Mouse (Mus musculus): ENCODE measurements around the gene Rspry1. TPM values are rescaled to one million over a fixed set of nuclear protein-coding genes. Genes with fewer than 3 reads are reported as not detected.

The Rspry1 gene
- polyA plus RNA-seq, 2 experiments, result 6.2 to 15.8 TPM

DNA sequence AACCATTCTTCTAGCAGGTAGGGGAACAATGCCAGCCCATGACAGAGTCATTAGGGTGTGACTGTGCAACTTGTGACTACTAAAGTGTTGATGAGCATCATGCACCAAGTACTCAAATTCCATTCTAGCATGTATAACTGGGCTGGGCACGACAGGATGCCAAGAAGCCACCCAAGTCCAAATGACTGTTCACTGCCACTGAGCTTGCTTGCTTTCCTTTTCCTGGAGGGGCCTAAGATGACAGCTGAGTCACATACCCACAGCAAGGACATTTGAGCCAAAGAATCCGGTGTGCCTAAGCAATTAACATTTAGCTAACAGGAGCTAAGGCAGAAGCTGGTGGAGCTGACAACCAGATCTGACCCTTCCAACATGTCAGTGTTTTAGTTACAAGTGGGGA, 29.8 kb upstream of the Rspry1 start:
- H3K9ac ChIP-seq (replicated peaks), result no peak overlapping the region
- ATAC-seq (ENCODE audit: insufficient read depth) (no peak), DNase-seq (ENCODE audit: low read depth in 3 of 3, low spot score in 3 of 3) (no peak)
- H3K27ac ChIP-seq, result no peak overlapping the region
- no peak overlapping the region for H3K4me2 ChIP-seq (ENCODE audit: low read depth)
- WGBS (ENCODE audit: insufficient replicate concordance), result 60% methylated on average over 2 of the region's 2 CpGs
- no peaks in the 10 kb centered on the region for H3K27me3 ChIP-seq (ENCODE audit: control insufficient read depth, insufficient read depth, low read length)
- H3K4me1 ChIP-seq (replicated peaks; ENCODE audit: control insufficient read depth in 2 of 2, insufficient read depth in 2 of 2, low read length in 1 of 2), result 0 out of 4 replicates have a peak, but pooled peaks cover 0 to 1% of the 10 kb centered on the region in 2 experiments
- TF ChIP-seq CTCF (IDR thresholded peaks at IDR 0.05; ENCODE audit: low read depth) (no peak), EP300 (IDR thresholded peaks at IDR 0.05; ENCODE audit: low read depth) (no peak)
- no peaks in the 10 kb centered on the region for H3K9me3 ChIP-seq (ENCODE audit: control insufficient read depth, low read length)
- no peak overlapping the region for H3K4me3 ChIP-seq (ENCODE audit: insufficient read depth in 1 of 2, low read depth in 2 of 2, low read length in 2 of 2)
- H3K36me3 ChIP-seq (replicated peaks; ENCODE audit: control insufficient read depth, insufficient read depth, low read depth), result peaks cover 13% of the 10 kb centered on the region

DNA sequence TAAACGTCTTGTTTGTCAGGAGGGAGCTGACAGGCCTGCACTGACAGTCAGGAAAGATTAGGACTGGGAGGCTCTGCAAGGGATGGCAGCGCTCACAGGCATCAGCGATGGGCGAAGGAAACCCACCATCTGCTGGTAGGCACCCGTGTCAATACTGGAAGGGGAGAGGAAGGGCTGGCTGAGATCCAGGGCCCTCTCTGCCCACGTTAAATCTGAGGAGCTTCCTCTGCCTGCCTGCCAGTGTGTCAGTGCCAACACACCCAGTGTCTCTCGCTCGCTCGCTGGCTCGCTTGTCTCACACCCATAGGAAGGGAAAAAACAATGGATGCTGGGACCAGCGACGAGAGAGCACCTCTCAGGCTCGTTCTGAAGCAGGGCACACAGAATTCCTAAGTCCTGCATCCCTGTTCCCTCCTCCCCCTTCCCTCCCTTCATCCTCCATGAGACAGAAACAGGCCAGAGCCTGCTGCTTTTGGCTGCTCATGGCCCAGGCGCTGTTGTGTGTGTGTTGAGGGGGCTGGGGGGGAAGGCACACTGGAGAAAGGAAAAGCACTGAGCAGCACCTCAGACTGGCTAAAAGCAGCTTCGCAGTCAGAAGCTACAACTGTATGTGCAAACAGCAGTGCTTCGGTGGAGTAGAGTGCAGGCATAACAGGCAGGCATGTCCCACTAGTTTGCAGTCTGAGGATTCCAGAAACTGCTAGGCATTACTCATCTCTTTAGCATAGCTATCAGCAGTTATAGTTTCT, 27.4 kb upstream of the Rspry1 start:
- Histone ChIP-seq H3K9ac (replicated peaks) (no peak overlapping the region), H3K4me1 (replicated peaks; ENCODE audit: control insufficient read depth in 2 of 2, insufficient read depth in 2 of 2, low read length in 1 of 2) (no peaks in the 10 kb centered on the region), H3K36me3 (replicated peaks; ENCODE audit: control insufficient read depth, insufficient read depth, low read depth) (peaks cover 21% of the 10 kb centered on the region), H3K9me3 (ENCODE audit: control insufficient read depth, low read length) (no peaks in the 10 kb centered on the region), H3K4me3 (ENCODE audit: insufficient read depth in 1 of 2, low read depth in 2 of 2, low read length in 2 of 2) (no peak overlapping the region), H3K27me3 (ENCODE audit: control insufficient read depth, insufficient read depth, low read length) (no peaks in the 10 kb centered on the region), H3K4me2 (ENCODE audit: low read depth) (no peak overlapping the region), H3K27ac (no peak overlapping the region)
- WGBS (ENCODE audit: insufficient replicate concordance), result 82% methylated on average over 16 of the region's 16 CpGs
- TF ChIP-seq CTCF (IDR thresholded peaks at IDR 0.05; ENCODE audit: low read depth) (no peak), EP300 (IDR thresholded peaks at IDR 0.05; ENCODE audit: low read depth) (no peak)
- DNase-seq (ENCODE audit: low read depth in 3 of 3, low spot score in 3 of 3), result no peak
- ATAC-seq (ENCODE audit: insufficient read depth), result no peak

DNA sequence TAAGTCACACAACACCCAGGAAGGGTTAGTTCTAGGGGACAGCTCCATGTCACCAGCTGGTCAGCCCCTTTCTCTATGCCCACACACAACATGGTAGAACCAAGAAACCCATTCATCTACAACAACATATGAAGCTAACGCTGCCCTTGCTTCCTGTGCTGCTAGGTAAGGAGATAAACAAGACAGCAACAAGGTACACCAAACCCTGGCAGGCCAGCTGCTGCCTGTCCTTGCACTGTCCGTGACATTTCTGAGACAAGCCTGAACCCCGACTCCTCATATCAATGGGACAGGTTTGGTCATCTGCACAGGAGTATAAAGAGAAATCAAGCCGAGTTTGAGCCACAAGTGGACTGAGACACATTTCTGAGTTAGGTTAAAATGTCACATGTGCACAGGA, 26.6 kb upstream of the Rspry1 start:
- ATAC-seq (ENCODE audit: insufficient read depth) (no peak), DNase-seq (ENCODE audit: low read depth in 3 of 3, low spot score in 3 of 3) (no peak)
- Histone ChIP-seq H3K9ac (replicated peaks) (no peak overlapping the region), H3K9me3 (ENCODE audit: control insufficient read depth, low read length) (no peaks in the 10 kb centered on the region), H3K4me3 (ENCODE audit: insufficient read depth in 1 of 2, low read depth in 2 of 2, low read length in 2 of 2) (no peak overlapping the region), H3K36me3 (replicated peaks; ENCODE audit: control insufficient read depth, insufficient read depth, low read depth) (peaks cover 21% of the 10 kb centered on the region), H3K4me2 (ENCODE audit: low read depth) (no peak overlapping the region), H3K27me3 (ENCODE audit: control insufficient read depth, insufficient read depth, low read length) (no peaks in the 10 kb centered on the region), H3K4me1 (replicated peaks; ENCODE audit: control insufficient read depth in 2 of 2, insufficient read depth in 2 of 2, low read length in 1 of 2) (no peaks in the 10 kb centered on the region), H3K27ac (no peak overlapping the region)
- 76% methylated on average over 4 of the region's 4 CpGs for WGBS (ENCODE audit: insufficient replicate concordance)
- TF ChIP-seq CTCF (IDR thresholded peaks at IDR 0.05; ENCODE audit: low read depth) (no peak), EP300 (IDR thresholded peaks at IDR 0.05; ENCODE audit: low read depth) (no peak)

DNA sequence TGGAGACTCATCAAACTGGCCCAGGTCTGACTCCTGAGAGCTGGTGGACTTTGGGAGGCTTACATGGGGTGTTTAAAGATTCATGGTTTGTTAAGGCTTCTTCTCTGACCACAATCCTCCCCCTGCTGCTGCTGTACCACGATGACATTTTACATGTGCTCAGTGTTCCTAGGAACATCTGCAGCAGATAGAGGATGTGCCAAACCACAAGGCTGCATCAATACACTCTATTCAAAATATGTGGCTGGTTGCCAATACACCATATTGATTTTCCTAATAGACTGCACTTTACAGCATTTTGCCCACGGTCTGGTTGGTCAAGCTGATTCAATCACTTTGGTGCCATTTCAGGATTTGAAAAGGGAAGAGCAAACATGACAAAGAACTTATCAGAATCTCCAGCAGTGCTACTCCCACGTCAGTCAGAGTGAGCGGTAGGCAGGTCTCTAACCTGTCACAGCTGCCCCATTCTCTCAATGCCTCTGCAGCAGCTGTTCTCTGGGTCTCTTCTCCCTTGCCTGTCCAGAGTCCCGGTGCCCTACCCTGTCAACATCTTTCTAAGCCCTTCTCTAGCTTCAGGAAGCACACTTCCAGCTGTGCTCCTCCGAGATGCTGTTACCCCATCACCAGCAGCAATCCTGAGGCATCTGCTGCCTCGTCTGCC, 19.8 kb upstream of the Rspry1 start:
- H3K4me1 ChIP-seq (replicated peaks; ENCODE audit: control insufficient read depth in 2 of 2, insufficient read depth in 2 of 2, low read length in 1 of 2), result no peaks in the 10 kb centered on the region
- no peak overlapping the region for H3K9ac ChIP-seq (replicated peaks)
- H3K4me3 ChIP-seq (ENCODE audit: insufficient read depth in 1 of 2, low read depth in 2 of 2, low read length in 2 of 2), result no peak overlapping the region
- no peak overlapping the region for H3K27ac ChIP-seq
- TF ChIP-seq EP300 (IDR thresholded peaks at IDR 0.05; ENCODE audit: low read depth) (no peak), CTCF (IDR thresholded peaks at IDR 0.05; ENCODE audit: low read depth) (no peak)
- no peaks in the 10 kb centered on the region for H3K9me3 ChIP-seq (ENCODE audit: control insufficient read depth, low read length)
- H3K36me3 ChIP-seq (replicated peaks; ENCODE audit: control insufficient read depth, insufficient read depth, low read depth), result peaks cover 32% of the 10 kb centered on the region
- H3K27me3 ChIP-seq (ENCODE audit: control insufficient read depth, insufficient read depth, low read length), result no peaks in the 10 kb centered on the region
- WGBS (ENCODE audit: insufficient replicate concordance), result 65% methylated on average over 7 of the region's 7 CpGs
- no peak overlapping the region for H3K4me2 ChIP-seq (ENCODE audit: low read depth)
- ATAC-seq (ENCODE audit: insufficient read depth), result no peak
- DNase-seq (ENCODE audit: low read depth in 3 of 3, low spot score in 3 of 3), result no peak

DNA sequence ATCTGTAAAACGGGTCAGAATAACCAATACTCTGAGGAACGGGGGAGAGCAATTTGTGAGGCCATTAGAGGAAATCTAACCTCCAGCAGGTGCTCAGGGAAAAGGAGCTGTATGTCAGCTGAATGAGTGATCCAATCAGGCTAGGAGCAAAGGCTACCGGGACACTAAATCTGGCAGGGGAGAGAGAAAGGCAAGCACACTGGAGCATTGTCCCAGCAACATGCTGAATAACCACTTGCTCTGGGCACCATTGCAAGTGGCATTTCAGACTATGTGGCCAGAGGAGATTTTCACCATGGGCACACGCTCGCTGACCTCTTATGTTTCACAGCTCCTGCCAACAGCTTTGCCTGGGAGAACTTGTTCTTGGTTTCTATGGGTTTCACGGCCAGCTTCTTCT, 19.2 kb upstream of the Rspry1 start:
- H3K4me2 ChIP-seq (ENCODE audit: low read depth), result no peak overlapping the region
- H3K4me1 ChIP-seq (replicated peaks; ENCODE audit: control insufficient read depth in 2 of 2, insufficient read depth in 2 of 2, low read length in 1 of 2), result no peaks in the 10 kb centered on the region
- DNase-seq (ENCODE audit: low read depth in 3 of 3, low spot score in 3 of 3) (no peak), ATAC-seq (ENCODE audit: insufficient read depth) (no peak)
- no peaks in the 10 kb centered on the region for H3K27me3 ChIP-seq (ENCODE audit: control insufficient read depth, insufficient read depth, low read length)
- 77% methylated on average over 6 of the region's 6 CpGs for WGBS (ENCODE audit: insufficient replicate concordance)
- H3K36me3 ChIP-seq (replicated peaks; ENCODE audit: control insufficient read depth, insufficient read depth, low read depth), result peaks cover 32% of the 10 kb centered on the region
- H3K9me3 ChIP-seq (ENCODE audit: control insufficient read depth, low read length), result no peaks in the 10 kb centered on the region
- H3K4me3 ChIP-seq (ENCODE audit: insufficient read depth in 1 of 2, low read depth in 2 of 2, low read length in 2 of 2), result no peak overlapping the region
- TF ChIP-seq CTCF (IDR thresholded peaks at IDR 0.05; ENCODE audit: low read depth), result no peak
- no peak for TF ChIP-seq EP300 (IDR thresholded peaks at IDR 0.05; ENCODE audit: low read depth)
- H3K27ac ChIP-seq, result no peak overlapping the region
- H3K9ac ChIP-seq (replicated peaks), result no peak overlapping the region

Measured in liver, embryonic 14.5 days (tissue).